Mouse (Mus musculus): ENCODE measurements around the gene Glis3.

The Glis3 gene

GRCm38 (mm10) chr19:28655166-28655565, 24.7 kb downstream of the Glis3 start:
- no peak for DNase-seq (ENCODE audit: low read depth)

- DNase-seq (ENCODE audit: low read depth) = no peak
Measured at GRCm38 (mm10) chr19:28650836-28651235, 29.0 kb downstream of the Glis3 start.

DNA sequence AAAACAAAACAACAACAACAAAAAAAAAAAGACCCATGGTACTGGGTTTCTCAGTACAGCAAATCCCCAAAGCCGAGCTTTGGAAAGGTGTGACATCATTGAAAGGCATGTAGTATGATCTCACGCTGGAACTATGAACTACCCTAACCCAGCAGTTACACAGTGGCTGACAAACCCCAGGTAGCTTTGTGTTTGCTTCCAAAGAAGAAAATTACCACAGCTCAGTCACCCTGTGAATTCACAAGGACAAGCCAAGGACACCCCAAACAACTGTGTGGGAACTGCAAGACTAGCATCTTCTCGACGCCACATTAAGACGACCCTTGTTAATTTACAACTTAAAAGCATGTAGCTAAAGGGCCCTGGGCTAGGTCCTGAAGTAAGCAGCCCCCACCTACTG, 30.4 kb downstream of the Glis3 start:
- no peak for DNase-seq (ENCODE audit: low read depth)

- no peak for DNase-seq (ENCODE audit: low read depth)
Measured at GRCm38 (mm10) chr19:28648881-28649280, 31.0 kb downstream of the Glis3 start.

DNA sequence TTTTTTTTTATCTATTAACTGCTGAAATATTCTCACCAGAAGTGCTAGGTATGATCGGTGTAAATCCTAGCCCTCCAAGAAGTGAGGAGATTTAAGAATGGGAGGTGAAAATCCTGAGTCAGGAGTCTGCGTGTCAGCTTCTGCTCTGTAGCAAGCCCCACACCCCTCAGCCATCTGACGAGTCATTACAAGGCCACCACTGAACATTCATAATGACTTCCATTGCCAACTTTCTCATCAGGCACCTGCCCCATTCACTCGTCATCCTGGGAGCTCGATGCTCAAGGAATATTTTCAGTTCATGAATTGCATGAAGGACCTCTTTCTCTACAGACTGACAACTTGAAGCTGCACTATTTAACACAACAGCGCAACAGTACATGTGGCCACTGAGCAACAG, 32.5 kb downstream of the Glis3 start:
- no peak for DNase-seq (ENCODE audit: low read depth)

DNA sequence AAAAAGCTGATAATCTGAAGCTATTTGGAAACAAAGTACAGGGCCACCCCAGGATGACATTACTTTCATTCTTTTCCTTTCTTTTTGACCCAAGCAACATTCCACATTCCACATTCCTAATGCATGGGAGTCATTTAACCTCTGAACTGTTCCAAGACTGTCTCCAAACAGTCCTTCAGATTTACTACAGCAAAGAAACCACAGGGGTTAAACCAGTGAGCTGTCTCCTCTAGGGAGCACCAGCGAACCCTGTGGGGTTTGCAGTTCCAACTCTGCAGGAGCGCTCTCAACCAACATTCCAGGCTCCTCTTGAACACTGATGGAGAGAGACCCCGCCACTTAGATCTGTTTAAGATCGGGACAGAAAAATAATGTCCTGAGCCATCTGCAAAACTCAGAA, 33.6 kb downstream of the Glis3 start:
- DNase-seq (ENCODE audit: low read depth) = no peak

DNA sequence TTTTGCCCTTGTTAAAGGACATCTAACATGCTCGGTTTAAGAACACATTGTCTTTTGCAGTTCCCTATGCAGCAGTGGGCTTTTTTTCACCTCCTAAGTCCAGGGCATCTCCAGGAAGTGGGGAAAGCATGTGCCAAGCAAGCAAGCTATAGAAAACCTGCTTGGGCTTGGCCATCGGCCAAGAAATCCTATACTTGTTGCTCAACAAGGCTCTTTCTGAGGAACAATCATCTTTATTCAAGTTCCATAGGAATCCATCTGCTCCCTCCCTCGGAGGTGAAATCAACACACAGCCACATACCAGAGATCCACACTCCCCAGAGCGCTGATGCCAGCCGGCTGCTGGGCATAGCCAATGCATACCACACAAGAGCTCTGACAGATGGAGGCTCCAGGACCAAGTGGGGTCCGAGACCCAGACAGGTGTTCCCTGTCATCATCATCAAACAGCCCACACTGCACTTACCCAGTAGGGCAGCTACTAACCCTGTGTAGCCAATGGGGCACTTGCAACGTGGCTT, 39.0 kb downstream of the Glis3 start:
- DNase-seq (ENCODE audit: low read depth) = no peak

DNA sequence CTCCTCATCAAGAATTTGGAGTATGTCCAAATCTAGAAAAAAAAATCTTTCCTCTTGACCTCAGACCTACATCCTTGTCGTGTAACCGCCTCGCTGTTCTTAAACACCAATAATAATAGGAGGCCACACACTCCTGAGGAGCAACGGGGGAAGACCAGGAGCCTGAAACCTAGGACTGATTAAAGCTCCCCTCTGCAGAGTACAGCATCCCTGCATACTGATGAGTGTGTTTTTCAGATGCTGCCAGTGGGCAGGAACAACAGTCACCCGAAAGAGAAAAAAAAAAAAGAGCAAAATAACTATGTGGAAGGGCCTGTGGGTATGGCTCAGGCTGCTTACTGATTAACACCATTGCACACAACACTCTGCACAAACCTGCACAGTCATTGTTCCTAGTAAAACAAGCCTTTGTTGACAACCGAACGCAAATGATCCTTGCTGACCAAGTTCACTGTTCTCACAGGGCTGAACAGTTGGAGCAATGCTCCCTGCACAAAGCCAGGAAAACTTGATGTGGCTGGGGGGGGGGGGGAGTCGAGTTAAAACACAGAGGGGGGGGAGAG, 43.8 kb downstream of the Glis3 start:
- DNase-seq (ENCODE audit: low read depth) = no peak

GRCm38 (mm10) chr19:28634986-28635385, 44.9 kb downstream of the Glis3 start:
- DNase-seq (ENCODE audit: low read depth) = no peak

- no peak for DNase-seq (ENCODE audit: low read depth)
Measured at GRCm38 (mm10) chr19:28628416-28628815, 51.5 kb downstream of the Glis3 start.

GRCm38 (mm10) chr19:28626189-28626588, 53.7 kb downstream of the Glis3 start:
- DNase-seq (ENCODE audit: low read depth) = no peak

GRCm38 (mm10) chr19:28624571-28624970, 55.3 kb downstream of the Glis3 start:
- DNase-seq (ENCODE audit: low read depth) = no peak

DNA sequence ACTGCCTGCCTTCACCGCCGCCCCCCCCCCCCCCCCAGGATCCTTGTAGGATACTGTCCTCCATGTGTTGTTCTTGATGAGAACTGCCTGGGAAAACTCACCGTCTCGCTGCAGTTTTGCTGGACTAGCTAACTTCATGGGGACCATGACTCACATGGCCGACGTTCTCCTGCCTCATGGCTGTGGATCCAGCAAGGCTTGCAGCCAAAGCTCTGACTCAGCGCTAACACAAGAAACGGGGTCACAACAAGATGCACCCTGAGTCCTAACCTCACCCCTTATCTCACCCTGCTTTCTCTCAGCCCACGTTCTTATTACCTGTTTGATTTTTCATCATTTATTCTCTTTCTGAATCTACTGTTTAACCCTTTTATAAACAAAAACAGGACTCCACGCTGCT, 56.2 kb downstream of the Glis3 start:
- DNase-seq (ENCODE audit: low read depth) = no peak

DNA sequence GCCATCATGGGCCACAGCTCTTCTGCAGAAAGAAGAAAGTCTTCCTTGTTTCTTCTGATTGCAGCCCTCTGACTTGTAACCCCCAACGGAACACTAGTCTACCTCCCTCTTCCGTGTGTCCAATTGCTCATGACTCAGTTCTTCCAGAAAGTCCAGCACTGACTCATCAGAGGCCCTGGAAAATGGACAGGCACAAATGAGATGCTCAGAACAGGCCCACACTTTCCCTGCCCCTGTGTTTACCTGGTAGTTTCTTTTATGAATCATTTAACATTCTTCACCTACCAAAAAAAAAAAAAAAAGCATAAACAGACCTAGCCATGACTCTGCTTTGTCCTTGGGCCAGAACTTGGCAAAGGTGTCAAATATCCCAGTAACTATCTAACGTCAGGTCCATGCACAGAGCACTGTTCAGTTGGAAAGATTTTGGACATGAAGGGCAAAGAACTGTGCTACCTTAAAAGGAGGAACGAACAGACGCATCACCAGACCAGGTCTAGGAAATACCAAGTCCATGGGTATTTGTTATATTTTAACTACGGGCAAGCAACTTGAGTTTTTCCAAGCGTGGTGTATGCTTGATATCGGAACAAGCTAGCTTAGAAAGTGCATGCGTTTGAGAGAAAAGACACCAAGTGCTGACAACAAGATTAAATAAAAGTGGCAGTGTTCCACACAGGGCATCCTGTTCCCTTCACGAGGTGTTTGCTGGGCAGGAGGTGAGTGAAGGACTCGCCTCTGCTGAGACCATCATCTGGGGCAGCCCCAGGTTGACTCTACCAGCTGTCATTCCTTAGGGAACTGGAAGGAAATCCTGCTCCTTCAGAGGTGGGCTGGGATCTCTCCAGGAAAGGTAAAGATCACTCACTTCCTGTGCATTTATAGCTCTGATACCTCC, 58.0 kb downstream of the Glis3 start:
- no peak for DNase-seq (ENCODE audit: low read depth)

DNA sequence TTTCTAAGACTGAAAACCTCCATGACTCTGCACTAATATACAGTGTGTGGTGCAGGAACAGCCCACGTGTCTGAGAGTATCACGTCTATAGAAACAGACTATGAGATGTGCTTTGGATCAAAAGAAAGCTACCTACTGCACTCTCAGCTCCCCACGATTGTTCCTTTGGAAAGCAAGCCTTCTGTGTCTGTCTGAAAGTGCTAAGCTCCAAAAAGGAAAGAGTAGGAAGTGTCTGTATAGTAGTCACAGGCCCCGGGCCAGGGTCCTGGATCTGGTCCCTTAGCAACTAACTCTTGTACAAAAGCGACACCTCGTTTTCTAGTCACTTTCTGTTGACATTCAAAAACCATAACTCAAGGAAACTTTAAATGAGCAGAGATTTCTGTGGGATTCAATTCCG, 62.1 kb downstream of the Glis3 start:
- DNase-seq (ENCODE audit: low read depth) = no peak

DNA sequence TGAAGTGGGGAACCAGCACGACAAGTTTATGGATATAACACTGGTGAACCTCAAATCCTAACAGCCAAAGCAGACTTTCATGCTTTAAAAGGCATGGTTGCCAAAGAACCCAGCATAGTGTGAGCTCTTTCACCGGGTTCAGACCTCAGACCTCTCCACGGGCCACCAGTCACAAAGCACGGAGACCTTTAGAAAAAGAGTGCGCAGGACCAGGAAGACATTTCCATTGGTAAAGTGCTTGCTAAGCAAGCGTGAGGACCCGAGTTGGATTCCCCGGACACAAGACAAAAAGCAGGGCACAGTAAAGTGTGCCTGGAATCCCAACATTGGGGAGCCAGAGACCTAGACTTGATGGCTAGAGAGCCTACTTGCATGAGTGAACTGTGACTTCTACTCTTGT, 62.7 kb downstream of the Glis3 start:
- DNase-seq (ENCODE audit: low read depth) = no peak

GRCm38 (mm10) chr19:28616487-28616886, 63.4 kb downstream of the Glis3 start:
- DNase-seq (ENCODE audit: low read depth) = no peak

GRCm38 (mm10) chr19:28612249-28612648, 67.6 kb downstream of the Glis3 start:
- no peak for DNase-seq (ENCODE audit: low read depth)

GRCm38 (mm10) chr19:28608747-28609146, 71.1 kb downstream of the Glis3 start:
- no peak for DNase-seq (ENCODE audit: low read depth)

DNA sequence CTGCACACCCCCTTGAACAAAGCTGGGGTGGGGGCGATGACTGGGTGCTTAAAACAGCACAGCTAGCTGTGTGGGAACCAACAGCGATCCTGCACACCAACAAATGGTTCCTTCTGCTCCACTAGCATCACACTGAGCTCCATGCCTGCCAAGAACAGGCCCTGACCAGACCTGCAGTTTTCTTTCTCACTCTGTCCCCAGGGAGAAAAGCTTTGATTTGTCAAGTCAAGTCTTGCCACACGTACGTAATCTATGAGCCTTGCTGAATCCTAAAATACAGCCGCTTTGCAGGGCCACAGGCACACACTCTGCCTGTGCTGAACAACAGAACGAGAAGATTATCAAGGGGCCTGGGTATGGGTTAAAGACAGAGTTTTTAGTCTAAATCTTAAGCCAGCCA, 71.6 kb downstream of the Glis3 start:
- no peak for DNase-seq (ENCODE audit: low read depth)

GRCm38 (mm10) chr19:28600866-28601265, 79.0 kb downstream of the Glis3 start:
- no peak for DNase-seq (ENCODE audit: low read depth)

- no peak for DNase-seq (ENCODE audit: low read depth)
Measured at GRCm38 (mm10) chr19:28594215-28594614, 85.7 kb downstream of the Glis3 start.

GRCm38 (mm10) chr19:28592981-28593380, 86.9 kb downstream of the Glis3 start:
- no peak for DNase-seq (ENCODE audit: low read depth)
